Mouse (Mus musculus) layer of hippocampus, postnatal 25 days (tissue): ENCODE measurements around the gene Upp2. TPM values are rescaled to one million over a fixed set of nuclear protein-coding genes. Genes with fewer than 3 reads are reported as not detected.

ENCODE experiments used
- DNase-seq, 2 experiments: peaks; one replicate each; pipeline ENCODE4 v3.0.0; 2022; ENCODE audit warnings: mixed read lengths in 2 of 2, low spot score in 1 of 2; ENCODE audit errors: extremely low spot score in 1 of 2
- total RNA-seq, 2 experiments: library from RNA; stranded (reverse); gene quantifications; 2 replicates each; pipeline ENCODE4 v1.2.3; 2021

Upp2 gene
- total RNA-seq, 2 experiments from 2014 or later = 30.9 to 32.5 TPM

GRCm38 (mm10) chr2:58743446-58743845, 176.3 kb downstream of the Upp2 start:
- no peak for DNase-seq

DNA sequence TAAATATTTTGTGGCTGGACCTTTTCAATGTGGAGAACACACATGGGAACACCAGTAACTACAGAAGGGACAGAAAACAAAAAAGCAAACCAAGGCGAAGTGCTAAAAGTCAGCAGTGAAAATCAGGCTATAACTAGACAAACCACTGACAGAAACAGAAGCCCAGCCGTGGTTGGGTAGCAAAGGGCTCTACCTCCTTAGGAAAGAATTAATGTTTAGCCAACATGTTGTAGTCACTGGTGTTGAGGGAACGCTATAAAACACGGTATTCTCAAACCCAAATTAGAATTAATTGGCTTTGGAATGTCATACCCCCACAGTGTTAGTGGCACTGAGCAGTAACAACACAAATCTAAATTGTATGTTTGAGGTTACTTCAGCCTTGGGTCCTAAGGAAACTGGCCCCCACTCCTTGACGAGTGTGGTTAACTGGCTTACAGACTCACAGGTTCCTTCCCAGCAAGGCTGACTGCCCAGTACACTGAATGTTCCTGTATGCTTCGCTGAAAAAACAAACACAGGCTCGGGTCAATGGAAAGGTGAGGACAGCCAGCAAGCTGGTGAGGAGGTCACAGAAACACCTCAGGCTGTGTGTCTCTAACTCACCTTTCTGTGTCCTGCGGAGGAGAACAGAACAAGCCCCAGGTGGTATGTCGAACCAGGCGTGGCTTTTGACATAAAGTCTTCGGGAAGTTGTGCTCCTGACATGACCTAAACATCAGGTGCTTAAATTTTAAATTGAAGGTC, 180.6 kb downstream of the Upp2 start:
- DNase-seq = no peak

- DNase-seq = no peak
Measured at GRCm38 (mm10) chr2:58748296-58748695, 181.2 kb downstream of the Upp2 start.

DNA sequence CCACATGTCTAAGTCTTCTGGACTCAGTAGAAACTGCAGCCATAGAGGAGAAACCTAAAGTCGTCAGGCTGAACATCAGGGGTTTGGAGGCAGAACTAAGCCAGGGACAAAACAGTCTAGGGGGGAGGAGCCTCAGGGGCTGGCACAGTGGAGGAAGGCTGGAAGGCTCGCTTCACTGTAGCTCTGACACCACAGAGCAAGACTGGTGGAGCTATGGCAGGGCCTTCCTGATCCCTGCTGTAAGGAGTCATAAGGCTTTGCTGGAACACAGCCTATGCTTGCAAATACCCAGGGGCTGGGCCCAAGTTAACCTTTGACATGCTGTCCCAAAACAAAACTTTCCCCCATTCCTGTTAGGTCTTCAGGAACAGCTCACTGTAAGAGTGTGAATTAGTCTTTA, 185.8 kb downstream of the Upp2 start:
- DNase-seq = no peak

DNA sequence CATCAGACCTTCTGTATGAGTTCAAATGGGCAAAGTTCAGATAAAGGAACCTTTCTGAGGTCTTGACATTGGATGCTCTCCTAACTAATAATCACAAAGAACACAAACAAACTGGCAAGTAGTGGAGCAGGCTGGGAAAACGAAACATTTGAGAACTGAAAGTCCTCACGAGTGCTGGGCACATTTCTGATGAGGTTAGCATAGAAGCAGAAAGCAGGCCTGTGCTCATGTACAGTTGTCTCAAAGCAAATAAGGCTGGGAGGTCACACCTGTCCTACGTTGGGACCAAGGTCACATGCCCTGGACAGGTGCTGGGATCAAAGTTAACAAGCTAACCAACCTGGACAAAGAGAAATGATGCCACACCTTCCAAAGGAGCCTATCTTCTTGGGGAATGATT, 187.6 kb downstream of the Upp2 start:
- DNase-seq = no peak

GRCm38 (mm10) chr2:58758081-58758480, 191.0 kb downstream of the Upp2 start:
- DNase-seq = no peak

- DNase-seq = no peak
Measured at GRCm38 (mm10) chr2:58759676-58760075, 192.6 kb downstream of the Upp2 start.

DNA sequence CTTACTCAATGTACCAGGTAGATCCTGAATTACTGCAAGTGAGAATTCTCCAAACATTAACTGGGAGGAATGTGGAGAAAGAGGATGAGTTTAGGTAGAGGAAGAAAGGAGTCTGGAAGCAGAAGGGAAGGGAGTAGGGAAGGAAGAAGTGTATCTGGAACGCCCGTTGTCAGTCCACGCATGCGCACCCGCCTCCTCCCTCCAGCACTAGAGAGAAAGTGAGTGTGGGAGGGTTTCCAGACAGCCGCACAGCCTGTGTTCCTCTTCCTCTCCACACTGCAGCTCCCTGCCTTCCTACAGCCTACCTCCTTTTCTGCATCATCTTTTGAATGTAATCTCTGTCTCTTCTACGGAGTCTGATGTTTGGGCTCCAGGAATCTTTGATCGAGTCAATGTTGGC, 198.0 kb downstream of the Upp2 start:
- DNase-seq = peak in 1 of 2 experiments; percentile 61

- DNase-seq = no peak
Measured at GRCm38 (mm10) chr2:58773833-58774232, 206.7 kb downstream of the Upp2 start.

GRCm38 (mm10) chr2:58778986-58779495, 211.9 kb downstream of the Upp2 start:
- no peak for DNase-seq

GRCm38 (mm10) chr2:58783526-58783925, 216.4 kb downstream of the Upp2 start:
- DNase-seq = no peak

DNA sequence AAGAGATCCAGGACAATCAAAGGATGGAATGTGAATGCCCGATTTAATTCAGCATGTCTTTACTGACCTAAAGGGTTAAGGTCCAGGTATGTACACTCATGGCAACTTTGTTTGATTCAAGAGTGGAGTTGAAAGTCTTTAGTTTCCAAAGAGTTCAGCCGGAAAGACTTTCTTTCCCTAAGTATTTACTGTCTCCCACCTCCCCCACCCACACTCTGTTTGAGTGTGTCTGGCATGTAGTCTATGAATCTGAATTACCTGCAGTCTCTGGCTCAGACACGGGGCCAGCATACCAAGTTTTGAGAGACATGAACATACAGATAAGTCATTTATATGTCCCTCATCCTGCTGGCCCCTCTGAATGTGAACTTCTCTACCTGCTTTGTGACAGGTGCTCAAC, 219.1 kb downstream of the Upp2 start:
- DNase-seq = no peak

GRCm38 (mm10) chr2:58786681-58787080, 219.6 kb downstream of the Upp2 start:
- DNase-seq = peak in 1 of 2 experiments; percentile 20

GRCm38 (mm10) chr2:58787360-58787759, 220.3 kb downstream of the Upp2 start:
- no peak for DNase-seq

DNA sequence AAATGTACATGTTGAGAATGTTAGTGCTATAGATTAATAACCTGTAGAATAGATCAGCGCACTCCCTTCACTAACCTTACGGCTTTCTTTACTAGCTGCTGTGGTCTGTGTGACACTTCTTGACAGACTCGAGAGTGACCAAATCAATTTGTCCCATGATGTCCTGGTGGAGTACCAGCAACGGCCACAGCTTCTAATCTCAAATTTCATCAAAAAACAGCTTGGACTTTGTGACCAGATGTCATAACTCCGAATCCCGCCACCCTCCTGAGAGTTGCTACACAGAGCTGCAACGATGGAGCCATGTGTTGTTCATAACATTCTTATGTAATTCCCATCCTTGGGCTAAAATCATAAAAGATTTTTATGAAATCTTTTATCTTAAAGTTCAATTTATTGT, 222.8 kb downstream of the Upp2 start:
- no peak for DNase-seq

GRCm38 (mm10) chr2:58790361-58790760, 223.3 kb downstream of the Upp2 start:
- DNase-seq = no peak

GRCm38 (mm10) chr2:58794489-58794888, 227.4 kb downstream of the Upp2 start:
- DNase-seq = no peak

DNA sequence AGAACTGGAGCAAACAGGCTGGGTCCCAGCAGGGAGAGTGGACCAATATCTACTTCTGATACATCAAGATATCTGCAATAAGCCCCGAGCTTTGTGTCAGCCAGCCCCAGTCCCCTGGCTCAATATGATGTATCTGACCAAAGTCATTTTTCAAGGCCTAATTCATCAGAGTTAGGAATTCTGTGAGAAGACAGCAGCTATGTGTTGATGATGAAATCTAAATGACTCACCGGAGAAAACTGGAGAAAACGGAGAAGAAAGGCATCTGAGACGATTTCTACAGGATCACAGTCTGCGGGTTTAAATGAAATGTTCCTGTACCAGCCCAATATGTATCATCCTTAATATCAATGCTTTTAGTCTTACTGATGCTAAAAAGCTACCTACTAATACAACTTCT, 228.3 kb downstream of the Upp2 start:
- DNase-seq = no peak

DNA sequence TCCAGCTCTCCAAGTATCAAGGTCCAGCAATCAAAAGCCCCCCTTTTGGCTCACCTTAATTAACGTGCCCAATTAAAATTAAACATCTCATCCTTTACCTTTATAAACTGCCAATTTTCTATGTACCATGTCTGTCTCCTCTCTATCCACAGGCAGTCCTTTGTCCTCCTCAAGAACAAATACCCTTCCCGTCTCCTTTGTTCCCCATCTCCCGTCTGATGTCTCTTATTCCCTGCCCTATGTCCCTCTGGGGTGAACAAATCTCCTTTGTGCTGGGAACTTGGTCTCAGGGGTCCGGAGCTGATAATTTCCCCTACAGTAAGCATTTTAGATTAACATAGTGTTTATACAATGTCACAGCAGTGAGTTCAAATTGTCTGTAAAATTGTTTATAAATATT, 230.4 kb downstream of the Upp2 start:
- DNase-seq = no peak

DNA sequence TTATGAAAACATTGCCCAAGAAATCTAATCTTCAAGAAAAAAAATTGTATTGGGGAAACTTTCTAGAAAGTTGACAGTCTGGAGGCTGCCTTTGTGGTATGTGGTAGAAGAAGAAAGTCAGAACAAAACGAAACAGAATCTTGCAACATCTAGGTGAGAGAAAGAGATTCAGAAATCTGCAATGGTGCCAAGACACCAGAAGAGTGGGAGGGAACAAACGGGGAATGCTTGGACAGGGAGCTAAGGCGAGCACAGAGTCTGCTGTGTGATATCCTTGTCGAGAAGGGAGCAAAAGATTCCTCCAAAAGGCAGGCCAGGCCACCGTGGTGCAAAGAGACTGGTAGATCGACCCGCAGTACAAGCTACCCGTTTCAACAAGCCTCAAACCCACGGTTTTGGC, 232.0 kb downstream of the Upp2 start:
- DNase-seq = no peak

DNA sequence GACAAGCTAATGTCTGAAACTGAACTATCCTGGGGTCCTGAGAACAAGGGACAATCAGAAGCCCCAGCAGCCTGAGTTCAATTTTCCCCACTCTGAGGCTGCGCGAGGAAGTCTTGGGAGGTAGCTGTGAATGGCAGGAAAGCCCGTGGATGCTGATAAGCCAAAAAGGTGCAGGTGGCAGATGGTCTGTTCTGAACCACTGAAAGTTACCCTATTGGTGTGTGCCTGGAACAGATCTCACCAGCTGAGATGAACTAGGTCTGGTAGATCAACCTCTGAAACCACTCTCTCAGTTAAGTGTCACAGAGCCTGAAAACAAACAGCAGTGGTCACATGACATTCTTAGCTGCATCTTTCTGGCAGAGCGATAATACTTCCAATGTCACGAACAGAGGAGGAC, 232.5 kb downstream of the Upp2 start:
- DNase-seq = no peak

GRCm38 (mm10) chr2:58812941-58813340, 245.8 kb downstream of the Upp2 start:
- DNase-seq = no peak
